Mouse (Mus musculus) midbrain, postnatal 0 days (tissue): ENCODE measurements around the gene Trpm1. TPM values are rescaled to one million over a fixed set of nuclear protein-coding genes. Genes with fewer than 3 reads are reported as not detected.

Source experiments
- ATAC-seq: fragments of 200-750 bp; cut with Nextera tagmentation; 2 replicates; pipeline ENCODE4 v1.8.0; 2017; ENCODE audit warnings: moderate number of reproducible peaks, mild to moderate bottlenecking, moderate TSS enrichment, moderate library complexity; ENCODE audit not compliant: low FRiP score
- DNase-seq: peaks from one replicate; pipeline ENCODE4 v3.0.0-alpha.2; 2015; ENCODE audit warnings: low spot score
- H3K27ac ChIP-seq: fragments of 300-500 bp; sonication (generic); 2 replicates; pipeline ENCODE4 v1.5.1; 2014; ENCODE audit warnings: low read depth, mild to moderate bottlenecking, low read length, mixed read lengths
- H3K27me3 ChIP-seq: fragments of 300-500 bp; sonication (generic); 2 replicates; pipeline ENCODE4 v1.6.1; 2014; ENCODE audit warnings: low read length, control low read depth, mixed read lengths; ENCODE audit not compliant: insufficient read depth
- H3K36me3 ChIP-seq: fragments of 300-500 bp; sonication (generic); 2 replicates; pipeline ENCODE4 v1.6.1; 2014; ENCODE audit warnings: low read length, control low read depth, mixed read lengths; ENCODE audit not compliant: insufficient read depth
- H3K4me1 ChIP-seq: fragments of 300-500 bp; sonication (generic); 2 replicates; pipeline ENCODE4 v1.6.1; 2014; ENCODE audit warnings: mild to moderate bottlenecking, control low read depth, antibody characterized with exemption, low read length, mixed read lengths; ENCODE audit not compliant: insufficient read depth
- H3K4me2 ChIP-seq: fragments of 300-500 bp; sonication (generic); 2 replicates; pipeline ENCODE4 v1.6.1; 2014; ENCODE audit warnings: low read depth, mild to moderate bottlenecking, low read length, mixed read lengths; ENCODE audit not compliant: poor library complexity, severe bottlenecking
- H3K4me3 ChIP-seq: fragments of 300-500 bp; sonication (generic); 2 replicates; pipeline ENCODE4 v1.5.1; 2014; ENCODE audit warnings: low read depth, mild to moderate bottlenecking, low read length, moderate library complexity
- H3K9ac ChIP-seq: fragments of 300-500 bp; sonication (generic); replicated peaks from 2 replicates; pipeline ENCODE4 v1.6.1; 2014; ENCODE audit warnings: mild to moderate bottlenecking, low read length, moderate library complexity, mixed read lengths; ENCODE audit not compliant: poor library complexity, severe bottlenecking
- H3K9me3 ChIP-seq: fragments of 300-500 bp; sonication (generic); 2 replicates; pipeline ENCODE4 v1.6.1; 2016; ENCODE audit warnings: low read length, control low read depth
- CTCF ChIP-seq: IDR thresholded peaks from 2 replicates; pipeline ENCODE4 v1.5.1; 2016; ENCODE audit warnings: antibody characterized with exemption, mild to moderate bottlenecking
- WGBS: fragments of 180-500 bp; shearing (Covaris S2); extraction: QIAGEN DNeasy Blood & Tissue Kit; methylation state at CpG from one replicate; pipeline ENCODE4 v1.1.7; 2014; 5-methylcytosine and 5-hydroxymethylcytosine counted together
- polyA plus RNA-seq: library from polyadenylated mRNA; unstranded; fragments of >200 nt; fragmentation: Nextera tagmentation; extraction: Ambion mirVana; gene quantifications from 2 replicates; pipeline ENCODE4 v1.2.1, GENCODE M21; 2015
- total RNA-seq: library from RNA; depleted of rRNA; stranded (reverse); fragments of >200 nt; gene quantifications from 2 replicates; pipeline ENCODE4 v1.2.3, GENCODE M21; 2014

Gene Trpm1
- total and polyA plus RNA-seq, 2 experiments from 2014 or later = 0.16 to 0.63 TPM

DNA sequence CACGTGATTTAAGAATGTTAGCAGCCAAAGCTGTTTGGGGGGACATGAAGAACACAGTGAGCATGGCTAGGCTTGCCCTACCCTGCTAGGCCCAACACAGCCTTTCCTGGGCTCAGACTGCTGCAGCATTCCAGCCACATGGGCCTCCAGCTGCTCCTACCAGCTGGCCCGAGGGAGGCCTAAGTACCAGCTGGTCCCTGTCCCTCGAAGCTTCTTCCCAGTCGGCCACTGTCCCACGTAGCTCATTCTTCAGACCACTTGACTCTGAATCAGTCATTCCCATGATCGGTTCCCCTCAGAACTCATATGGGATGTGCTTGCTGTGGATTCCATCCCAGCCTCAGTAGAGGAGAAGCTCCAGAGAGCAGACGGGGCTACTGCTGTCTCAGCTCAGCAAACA lies 8.4 kb downstream of the Trpm1 start:
- H3K4me2 ChIP-seq = no peak overlapping the region
- DNase-seq (no peak), ATAC-seq (no peak)
- no peak overlapping the region for H3K4me3 ChIP-seq
- 53% methylated on average over 7 of the region's 7 CpGs for WGBS
- H3K27me3 ChIP-seq = no peaks in the 10 kb centered on the region
- H3K4me1 ChIP-seq = peaks cover 12% of the 10 kb centered on the region; the same call in 1 of the 2 replicates
- TF ChIP-seq CTCF = no peak
- H3K9ac ChIP-seq = no peak overlapping the region
- H3K36me3 ChIP-seq = no peaks in the 10 kb centered on the region
- H3K9me3 ChIP-seq = no peaks in the 10 kb centered on the region
- no peak overlapping the region for H3K27ac ChIP-seq

DNA sequence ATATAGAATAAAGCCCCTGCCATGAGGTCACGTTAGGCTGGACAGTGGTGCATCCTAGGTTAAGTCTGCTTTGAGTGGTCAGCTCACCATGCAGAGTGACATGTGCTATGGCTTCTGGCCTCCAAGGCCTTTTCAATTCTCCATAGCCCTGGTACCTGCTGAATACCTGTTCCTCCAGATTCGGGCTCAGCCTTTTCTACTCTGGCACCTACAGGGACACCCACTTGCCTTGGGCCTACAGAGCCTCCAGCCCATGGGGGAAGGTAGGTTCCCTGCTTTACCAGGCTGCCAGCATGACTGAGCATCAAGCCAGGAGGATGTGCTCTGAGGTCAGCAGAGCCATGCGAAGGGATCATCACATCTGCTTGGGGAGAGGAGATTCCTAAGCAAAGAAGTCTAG lies 9.5 kb downstream of the Trpm1 start:
- Histone ChIP-seq H3K27me3 (no peaks in the 10 kb centered on the region), H3K9me3 (no peaks in the 10 kb centered on the region), H3K4me1 (peaks cover 12% of the 10 kb centered on the region; the same call in 1 of the 2 replicates), H3K36me3 (no peaks in the 10 kb centered on the region), H3K4me3 (no peak overlapping the region), H3K9ac (no peak overlapping the region), H3K4me2 (no peak overlapping the region), H3K27ac (no peak overlapping the region)
- WGBS = 81% methylated on average over 3 of the region's 3 CpGs
- no peak for ATAC-seq
- DNase-seq = no peak
- TF ChIP-seq CTCF = no peak

DNA sequence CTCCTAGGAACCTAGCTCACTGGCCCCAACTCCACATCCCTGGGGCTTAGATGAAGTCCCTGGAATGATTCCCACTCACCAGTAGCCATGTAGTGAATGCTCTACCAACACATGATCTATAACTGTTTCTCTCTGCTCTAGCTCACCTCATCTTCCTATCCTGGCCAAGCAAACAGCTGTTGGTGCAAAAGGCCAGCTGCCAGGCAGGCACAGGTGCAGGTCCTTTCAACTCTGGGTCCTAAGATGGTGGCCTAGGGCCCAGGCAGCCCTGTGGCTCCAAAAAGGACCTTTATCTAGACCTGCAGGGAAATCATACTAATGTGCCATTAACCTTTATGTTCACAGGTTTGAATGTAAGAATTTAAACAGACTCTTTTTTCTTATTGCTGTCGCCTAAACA lies 10.3 kb downstream of the Trpm1 start:
- Histone ChIP-seq H3K9ac (no peak overlapping the region), H3K9me3 (no peaks in the 10 kb centered on the region), H3K4me1 (peaks cover 6% of the 10 kb centered on the region; the same call in 1 of the 2 replicates), H3K27ac (no peak overlapping the region), H3K4me2 (no peak overlapping the region), H3K36me3 (no peaks in the 10 kb centered on the region), H3K4me3 (no peak overlapping the region), H3K27me3 (no peaks in the 10 kb centered on the region)
- 96% methylated on average over 1 of the region's 1 CpGs for WGBS
- ATAC-seq = no peak
- no peak for DNase-seq
- no peak for TF ChIP-seq CTCF

DNA sequence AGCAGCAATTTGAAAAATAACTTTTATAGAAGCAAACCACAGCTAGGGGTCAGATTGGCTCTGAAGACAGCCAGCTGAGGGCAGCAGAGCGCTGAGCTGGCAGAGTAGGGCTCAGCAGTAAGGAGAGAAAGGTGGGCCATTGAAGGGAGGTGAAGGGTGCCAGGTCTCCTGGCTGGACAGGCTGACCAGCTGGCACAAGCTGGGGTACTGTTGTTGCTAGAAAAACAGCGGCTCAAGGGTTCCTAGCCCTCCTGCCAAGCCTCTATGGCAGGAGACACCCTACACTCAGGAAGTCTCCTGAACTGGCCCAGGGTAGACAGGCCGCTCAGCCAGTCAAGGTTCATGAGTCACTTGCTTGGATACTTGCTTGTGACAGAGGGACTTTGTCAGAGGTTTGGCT lies 11.4 kb downstream of the Trpm1 start:
- no peaks in the 10 kb centered on the region for H3K9me3 ChIP-seq
- ATAC-seq = no peak
- no peak overlapping the region for H3K4me3 ChIP-seq
- no peak overlapping the region for H3K4me2 ChIP-seq
- 69% methylated on average over 3 of the region's 3 CpGs for WGBS
- no peaks in the 10 kb centered on the region for H3K27me3 ChIP-seq
- TF ChIP-seq CTCF = peak; percentile 92
- peaks cover 6% of the 10 kb centered on the region; the same call in 1 of the 2 replicates for H3K4me1 ChIP-seq
- no peak overlapping the region for H3K9ac ChIP-seq
- no peak overlapping the region for H3K27ac ChIP-seq
- H3K36me3 ChIP-seq = no peaks in the 10 kb centered on the region
- DNase-seq = peak; percentile 69

DNA sequence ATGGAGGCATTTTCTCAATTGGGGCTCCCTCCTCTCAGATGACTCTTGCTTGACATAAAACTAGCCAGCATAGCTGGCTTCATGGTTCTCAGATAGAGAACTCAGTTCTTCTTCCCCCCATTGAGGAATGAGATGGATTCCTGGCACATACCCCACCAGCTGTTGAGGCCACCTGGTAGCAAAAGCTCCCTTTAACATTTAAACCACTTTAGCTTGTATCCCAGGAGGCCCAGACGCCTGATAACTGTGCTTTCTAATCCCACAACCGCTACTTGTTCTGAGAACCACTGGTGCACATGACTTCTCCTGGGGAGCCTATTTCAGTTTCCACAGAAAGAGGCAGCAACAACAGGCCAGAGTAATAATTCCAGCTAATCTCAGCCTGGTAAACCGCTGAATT lies 12.4 kb downstream of the Trpm1 start:
- DNase-seq (no peak), ATAC-seq (no peak)
- H3K9me3 ChIP-seq = no peaks in the 10 kb centered on the region

DNA sequence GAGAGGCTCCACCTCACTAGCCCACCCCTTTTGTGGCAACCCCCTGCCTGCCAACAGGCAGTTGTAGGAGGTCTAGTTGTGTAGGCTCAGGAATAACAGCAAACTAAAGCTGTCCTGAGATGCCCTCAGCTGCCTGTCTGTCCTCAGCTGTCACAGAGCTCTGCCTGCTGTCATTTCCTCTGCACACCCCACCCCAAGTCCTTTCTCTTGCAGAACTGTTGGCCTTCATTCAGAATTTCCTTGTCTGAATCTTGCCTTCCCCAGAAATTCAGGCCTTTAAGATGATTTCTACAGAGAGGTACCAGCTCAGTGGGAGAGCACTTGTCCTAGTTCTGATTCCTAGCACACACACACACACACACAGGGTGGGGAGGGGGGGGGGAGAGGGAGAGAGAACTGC lies 13.1 kb downstream of the Trpm1 start:
- Histone ChIP-seq H3K27ac (no peak overlapping the region), H3K4me3 (no peak overlapping the region), H3K9ac (no peak overlapping the region), H3K27me3 (no peaks in the 10 kb centered on the region), H3K36me3 (no peaks in the 10 kb centered on the region), H3K4me2 (no peak overlapping the region), H3K9me3 (no peaks in the 10 kb centered on the region), H3K4me1 (peaks cover 6% of the 10 kb centered on the region; the same call in 1 of the 2 replicates)
- ATAC-seq = no peak
- no peak for TF ChIP-seq CTCF
- no peak for DNase-seq

More for the DNA sequence above, 12.4 kb downstream of the Trpm1 start:
- Histone ChIP-seq H3K9ac (no peak overlapping the region), H3K27ac (no peak overlapping the region), H3K36me3 (no peaks in the 10 kb centered on the region), H3K27me3 (no peaks in the 10 kb centered on the region), H3K4me3 (no peak overlapping the region), H3K4me1 (peaks cover 6% of the 10 kb centered on the region; the same call in 1 of the 2 replicates), H3K4me2 (no peak overlapping the region)
- 65% methylated on average over 3 of the region's 3 CpGs for WGBS
- no peak for TF ChIP-seq CTCF
